Mouse (Mus musculus) hindbrain, embryonic 10.5 days (tissue): ENCODE measurements around the gene Zbtb22. TPM values are rescaled to one million over a fixed set of nuclear protein-coding genes. Genes with fewer than 3 reads are reported as not detected.
A peak's percentile ranks its signal among the peaks of the same experiment; 100 is the strongest.

Experiments
- DNase-seq: peaks from one replicate; pipeline ENCODE4 v3.0.0-alpha.2; 2017; ENCODE audit warnings: low spot score
- H3K27ac ChIP-seq: fragments of 300-500 bp; sonication (generic); 2 replicates; pipeline ENCODE4 v1.5.1; 2016; ENCODE audit warnings: mild to moderate bottlenecking, moderate library complexity
- H3K27me3 ChIP-seq: fragments of 300-500 bp; sonication (generic); 2 replicates; pipeline ENCODE4 v1.6.1; 2016; ENCODE audit warnings: mild to moderate bottlenecking; ENCODE audit not compliant: poor library complexity, insufficient read depth, severe bottlenecking
- H3K36me3 ChIP-seq: fragments of 300-500 bp; sonication (generic); 2 replicates; pipeline ENCODE4 v1.6.1; 2016; ENCODE audit warnings: mild to moderate bottlenecking, moderate library complexity
- H3K4me1 ChIP-seq: fragments of 300-500 bp; sonication (generic); replicated peaks from 2 replicates; pipeline ENCODE4 v1.6.1; 2016; ENCODE audit warnings: mild to moderate bottlenecking
- H3K4me3 ChIP-seq: fragments of 300-500 bp; sonication (generic); 2 replicates; pipeline ENCODE4 v1.5.1; 2016; ENCODE audit warnings: mild to moderate bottlenecking, moderate library complexity
- H3K9me3 ChIP-seq: fragments of 300-500 bp; sonication (generic); 2 replicates; pipeline ENCODE4 v1.6.1; 2016; ENCODE audit warnings: mild to moderate bottlenecking, moderate library complexity
- WGBS: fragments of 180-500 bp; shearing (Covaris S2); methylation state at CpG from one replicate; pipeline ENCODE4 v1.1.7; 2016; 5-methylcytosine and 5-hydroxymethylcytosine counted together
- polyA plus RNA-seq: library from polyadenylated mRNA; unstranded; fragments of >200 nt; fragmentation: Nextera tagmentation; extraction: Ambion mirVana; gene quantifications from 2 replicates; pipeline ENCODE4 v1.2.1, GENCODE M21; 2016

The Zbtb22 gene
- polyA plus RNA-seq, 1 experiment from 2014 or later, result 23.0 TPM

GRCm38 (mm10) chr17:33918293-33919203 is 2.8 kb downstream of the Zbtb22 start:
- 0 out of 2 replicates have a peak, but pooled peaks cover 2% of the 10 kb centered on the region for H3K9me3 ChIP-seq
- H3K4me1 ChIP-seq, result peaks cover 66% of the 10 kb centered on the region
- peak overlapping the region; percentile 61 for H3K4me3 ChIP-seq
- H3K36me3 ChIP-seq, result peaks cover 37% of the 10 kb centered on the region
- peak overlapping the region; percentile 35; the same call in 1 of the 2 replicates for H3K27ac ChIP-seq
- H3K27me3 ChIP-seq, result 0 out of 2 replicates have a peak, but pooled peaks cover 17% of the 10 kb centered on the region
- 59% methylated on average over 37 of the region's 37 CpGs for WGBS
- DNase-seq, result no peak

GRCm38 (mm10) chr17:33919351-33920281 is 3.9 kb downstream of the Zbtb22 start:
- DNase-seq, result peak; percentile 46

GRCm38 (mm10) chr17:33920282-33921097 is 4.8 kb downstream of the Zbtb22 start:
- WGBS, result under 1% methylated on average over 36 of the region's 36 CpGs
- Histone ChIP-seq H3K27me3 (0 out of 2 replicates have a peak, but pooled peaks cover 17% of the 10 kb centered on the region), H3K27ac (peak overlapping the region; percentile 83), H3K4me1 (peaks cover 55% of the 10 kb centered on the region), H3K36me3 (peaks cover 28% of the 10 kb centered on the region), H3K4me3 (peak overlapping the region; percentile 61), H3K9me3 (0 out of 2 replicates have a peak, but pooled peaks cover 2% of the 10 kb centered on the region)
- DNase-seq, result peak; percentile 88

More at GRCm38 (mm10) chr17:33919351-33920281, 3.9 kb downstream of the Zbtb22 start:
- H3K27ac ChIP-seq, result peak overlapping the region; percentile 83
- WGBS, result under 1% methylated on average over 52 of the region's 52 CpGs
- H3K4me1 ChIP-seq, result peaks cover 63% of the 10 kb centered on the region
- 0 out of 2 replicates have a peak, but pooled peaks cover 17% of the 10 kb centered on the region for H3K27me3 ChIP-seq
- peak overlapping the region; percentile 61 for H3K4me3 ChIP-seq
- H3K9me3 ChIP-seq, result 0 out of 2 replicates have a peak, but pooled peaks cover 2% of the 10 kb centered on the region
- H3K36me3 ChIP-seq, result peaks cover 27% of the 10 kb centered on the region

GRCm38 (mm10) chr17:33921361-33921760 is 5.7 kb downstream of the Zbtb22 start:
- Histone ChIP-seq H3K4me3 (0 out of 2 replicates have a peak overlapping the region, but pooled peaks have one; percentile 61), H3K36me3 (peaks cover 37% of the 10 kb centered on the region), H3K4me1 (peaks cover 49% of the 10 kb centered on the region), H3K27ac (no peak overlapping the region), H3K9me3 (0 out of 2 replicates have a peak, but pooled peaks cover 2% of the 10 kb centered on the region), H3K27me3 (0 out of 2 replicates have a peak, but pooled peaks cover 17% of the 10 kb centered on the region)
- WGBS, result 86% methylated on average over 7 of the region's 7 CpGs
- no peak for DNase-seq

GRCm38 (mm10) chr17:33924577-33925283 is 9.0 kb downstream of the Zbtb22 start:
- H3K4me3 ChIP-seq, result 0 out of 2 replicates have a peak overlapping the region, but pooled peaks have one; percentile 5
- no peaks in the 10 kb centered on the region for H3K9me3 ChIP-seq
- peaks cover 31% of the 10 kb centered on the region for H3K36me3 ChIP-seq
- H3K27me3 ChIP-seq, result no peaks in the 10 kb centered on the region
- DNase-seq, result no peak
- WGBS, result 78% methylated on average over 10 of the region's 10 CpGs
- H3K27ac ChIP-seq, result no peak overlapping the region
- peaks cover 35% of the 10 kb centered on the region for H3K4me1 ChIP-seq

GRCm38 (mm10) chr17:33925406-33926116 is 9.9 kb downstream of the Zbtb22 start:
- H3K4me3 ChIP-seq, result no peak overlapping the region

GRCm38 (mm10) chr17:33926207-33926932 is 10.7 kb downstream of the Zbtb22 start:
- peaks cover 4% of the 10 kb centered on the region; the same call in 1 of the 2 replicates for H3K27me3 ChIP-seq
- H3K4me1 ChIP-seq, result peaks cover 37% of the 10 kb centered on the region
- 77% methylated on average over 17 of the region's 17 CpGs for WGBS
- H3K36me3 ChIP-seq, result peaks cover 31% of the 10 kb centered on the region
- H3K4me3 ChIP-seq, result no peak overlapping the region
- no peak overlapping the region for H3K27ac ChIP-seq
- H3K9me3 ChIP-seq, result no peaks in the 10 kb centered on the region
- peak; percentile 42 for DNase-seq

More at GRCm38 (mm10) chr17:33925406-33926116, 9.9 kb downstream of the Zbtb22 start:
- no peaks in the 10 kb centered on the region for H3K9me3 ChIP-seq
- WGBS, result 82% methylated on average over 21 of the region's 21 CpGs
- peaks cover 34% of the 10 kb centered on the region for H3K4me1 ChIP-seq
- no peaks in the 10 kb centered on the region for H3K27me3 ChIP-seq
- DNase-seq, result no peak
- H3K27ac ChIP-seq, result no peak overlapping the region
- H3K36me3 ChIP-seq, result peaks cover 31% of the 10 kb centered on the region

GRCm38 (mm10) chr17:33928251-33928947 is 12.7 kb downstream of the Zbtb22 start:
- Histone ChIP-seq H3K9me3 (no peaks in the 10 kb centered on the region), H3K36me3 (peaks cover 47% of the 10 kb centered on the region), H3K4me1 (peaks cover 45% of the 10 kb centered on the region), H3K27ac (peak overlapping the region; percentile 95), H3K4me3 (peak overlapping the region; percentile 87), H3K27me3 (peaks cover 5% of the 10 kb centered on the region; the same call in 1 of the 2 replicates)
- 64% methylated on average over 21 of the region's 21 CpGs for WGBS
- DNase-seq, result no peak

- peaks cover 43% of the 10 kb centered on the region for H3K4me1 ChIP-seq
- H3K4me3 ChIP-seq, result peak within 1 kb of the TSS; percentile 87
- DNase-seq, result peak; percentile 95
- no peaks in the 10 kb centered on the region for H3K9me3 ChIP-seq
- WGBS, result under 1% methylated on average over 80 of the region's 80 CpGs
- peaks cover 5% of the 10 kb centered on the region; the same call in 1 of the 2 replicates for H3K27me3 ChIP-seq
- H3K27ac ChIP-seq, result peak within 1 kb of the TSS; percentile 95
- H3K36me3 ChIP-seq, result peaks cover 59% of the 10 kb centered on the region
These were observed 13.9 kb downstream of the Zbtb22 start, which contains the start of gene Rgl2 for GRCm38 (mm10) chr17:33929371-33930279. Gene Rgl2, plus strand, starts transcription at chr17:33929543.
